Mouse (Mus musculus) thymus, adult 18-20 months (tissue): ENCODE results near the gene Ift88.
"Not testable (repeated sequence)": the region's sequence is repeated elsewhere in the genome, so short reads cannot be mapped to it uniquely, and the experiment has no call there.

Experiments
- DNase-seq, 2 experiments: peaks; one replicate each; pipeline ENCODE4 v3.0.0; 2022; ENCODE audit warnings: mixed read lengths in 2 of 2

Ift88 gene

DNA sequence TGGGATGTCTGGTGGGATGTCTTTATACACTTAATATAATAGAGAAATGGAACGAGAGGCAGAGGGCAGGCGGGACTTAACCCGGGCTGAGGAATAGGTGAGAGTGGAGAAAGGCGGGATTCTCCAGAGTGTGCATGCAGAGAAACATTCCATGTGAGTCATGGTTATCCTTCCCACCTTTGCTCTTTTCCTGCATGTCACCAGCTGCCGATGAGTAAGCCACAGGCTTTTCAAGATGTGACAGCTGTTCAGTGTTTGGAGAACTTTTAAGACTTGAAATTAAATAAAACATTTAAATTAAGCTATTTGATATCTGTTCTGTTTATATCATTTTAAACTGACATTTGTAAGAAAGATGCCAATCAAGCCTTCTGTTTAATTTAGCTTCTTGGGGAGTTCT is 36.0 kb downstream of the Ift88 start:
- no peak for DNase-seq

DNA sequence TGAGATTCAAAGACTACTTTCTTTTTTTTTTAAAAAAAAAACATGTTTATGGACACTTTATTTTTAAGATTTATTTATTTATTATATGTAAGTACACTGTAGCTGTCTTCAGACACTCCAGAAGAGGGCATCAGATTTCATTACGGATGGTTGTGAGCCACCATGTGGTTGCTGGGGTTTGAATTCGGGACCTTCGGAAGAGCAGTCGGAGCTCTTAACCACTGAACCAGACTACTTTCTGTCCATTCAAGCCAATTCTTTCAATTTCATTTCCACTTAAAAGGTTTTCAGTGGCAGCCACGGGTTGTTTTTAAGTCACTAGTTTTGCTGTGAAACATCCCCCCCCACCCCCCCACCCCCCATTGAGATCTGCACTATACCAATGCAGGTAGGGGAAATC is 36.5 kb downstream of the Ift88 start:
- not testable (repeated sequence) for DNase-seq

DNA sequence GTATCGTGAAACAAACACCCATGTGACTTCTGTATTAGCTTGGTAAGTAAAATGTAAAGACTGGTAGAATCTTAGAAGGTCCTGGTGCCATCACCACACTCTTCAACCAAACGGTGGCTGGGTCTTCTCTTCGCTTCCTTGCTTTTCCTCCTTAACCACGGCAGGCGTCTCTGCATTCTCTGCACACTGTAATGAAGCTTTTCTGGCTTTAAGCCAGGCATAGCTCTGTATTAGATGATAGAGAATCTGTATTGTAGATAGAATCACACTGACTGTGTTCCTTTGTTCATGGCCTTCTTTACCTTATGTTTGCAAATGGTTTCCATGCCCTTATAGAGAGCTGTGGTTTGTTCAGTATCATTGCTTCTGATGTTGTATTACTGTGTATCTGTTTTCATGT is 39.0 kb downstream of the Ift88 start:
- no peak for DNase-seq

DNA sequence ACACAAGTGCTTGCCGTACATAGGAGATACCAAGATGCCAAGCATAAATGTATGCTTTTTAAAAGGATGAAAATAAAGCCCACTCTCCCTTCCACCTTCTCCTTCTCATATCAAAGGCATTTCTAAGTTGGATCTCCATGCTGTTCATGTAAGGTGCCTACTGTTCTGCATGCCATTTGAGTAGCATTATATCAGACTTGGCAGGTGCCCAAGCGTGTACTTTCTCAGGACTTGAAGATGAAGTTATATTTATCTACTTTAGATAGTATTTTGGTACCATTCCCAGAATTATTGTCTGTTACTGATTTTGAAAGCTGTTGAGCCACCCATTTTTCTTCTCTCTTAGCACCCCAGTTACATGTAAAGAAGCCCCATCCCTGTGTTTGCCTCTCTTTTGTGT is 51.2 kb downstream of the Ift88 start:
- no peak for DNase-seq

DNA sequence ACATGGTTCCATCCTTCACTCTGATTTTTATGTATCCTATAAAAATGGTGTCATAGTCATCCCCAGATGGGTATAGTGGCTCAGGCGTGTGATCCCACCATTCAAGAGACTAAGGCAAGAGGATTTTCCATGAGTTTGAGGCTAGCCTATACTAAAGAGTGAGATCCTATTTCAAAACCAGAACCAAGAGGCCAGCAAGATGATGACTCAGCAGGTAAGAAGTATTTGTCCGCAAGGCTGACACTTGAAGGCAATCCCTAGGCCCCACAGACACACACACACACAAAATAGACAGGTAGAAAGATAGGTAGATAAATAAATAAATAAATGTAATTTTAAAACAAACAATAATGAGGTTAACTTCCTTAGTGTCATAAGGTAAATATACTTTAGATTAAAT is 58.4 kb downstream of the Ift88 start:
- DNase-seq, result no peak

DNA sequence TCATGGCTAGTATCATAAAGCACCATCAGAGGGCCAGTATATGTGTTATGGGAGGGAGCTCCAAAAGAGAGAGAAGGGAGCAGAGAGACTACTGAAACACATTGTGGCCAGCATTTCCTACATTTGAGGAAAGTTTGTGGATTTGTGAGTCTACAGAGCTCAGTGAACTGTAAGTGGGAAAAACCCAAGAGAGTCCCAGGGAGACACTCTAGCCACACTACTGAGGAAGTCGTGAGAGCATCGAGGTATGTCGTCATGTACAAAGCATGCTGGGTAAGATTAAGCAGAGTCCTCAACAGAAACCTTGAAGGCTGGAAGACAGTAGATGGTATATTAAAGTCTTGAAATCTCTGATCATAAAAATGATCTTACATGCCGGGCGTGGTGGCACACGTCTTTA is 60.3 kb downstream of the Ift88 start:
- DNase-seq, result no peak

DNA sequence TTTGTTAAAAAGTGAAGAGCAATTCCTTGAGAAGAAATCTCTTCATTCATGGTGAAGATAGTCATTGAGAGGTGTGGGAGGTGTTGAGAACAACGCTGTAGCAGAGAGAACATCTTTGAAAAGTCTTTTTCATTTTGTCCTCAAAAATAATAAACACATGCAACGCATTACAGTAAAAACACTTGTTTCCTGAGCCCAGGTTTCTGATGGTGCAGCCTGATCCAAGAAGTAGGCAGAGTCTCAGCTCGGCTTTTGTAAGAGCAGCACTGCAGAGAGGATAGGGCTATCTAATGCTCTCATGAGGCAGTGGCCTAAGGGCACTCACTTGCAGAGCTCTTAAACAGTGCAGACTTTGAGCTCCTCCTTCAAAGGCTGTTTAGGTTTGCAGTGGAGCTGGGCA is 65.8 kb downstream of the Ift88 start:
- no peak for DNase-seq

DNA sequence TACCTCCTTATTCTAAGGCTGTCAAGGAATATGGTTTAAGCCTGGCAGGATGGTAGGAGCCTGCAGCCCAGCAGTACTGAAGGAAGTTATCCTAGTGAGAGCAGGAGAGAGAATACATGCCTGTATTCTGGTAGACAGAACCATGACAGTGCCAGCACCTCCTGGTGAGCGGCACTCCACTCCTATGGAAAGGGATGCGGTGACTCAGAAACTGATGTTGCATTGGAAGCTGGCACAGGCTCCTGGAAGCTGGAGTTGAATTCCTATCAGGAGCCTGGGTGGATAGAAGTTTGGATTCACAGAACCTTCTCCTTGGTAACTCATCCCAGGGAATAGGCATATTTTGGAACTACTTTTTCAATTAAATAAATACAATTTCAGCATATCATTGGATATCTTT is 70.0 kb downstream of the Ift88 start:
- DNase-seq, result no peak

DNA sequence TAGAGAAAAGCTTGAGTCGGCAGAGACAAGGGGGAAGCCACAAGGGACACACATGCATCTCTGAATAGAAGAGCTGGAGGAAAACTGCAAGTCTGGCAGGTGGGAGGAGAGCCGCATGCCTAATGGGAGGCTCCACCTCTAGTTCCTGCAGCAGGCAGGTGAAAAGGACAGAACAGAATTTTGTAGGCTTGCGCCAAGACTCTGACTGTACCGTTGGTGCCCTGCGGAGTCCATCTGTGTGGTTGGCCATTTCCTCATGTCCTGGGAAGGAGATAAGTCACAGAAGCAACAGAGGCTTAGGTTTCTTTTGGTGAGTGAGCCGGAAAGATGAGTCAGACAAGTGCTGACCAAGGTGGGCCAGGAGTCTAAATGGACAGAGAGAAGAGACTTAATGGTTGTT is 79.9 kb downstream of the Ift88 start:
- no peak for DNase-seq

DNA sequence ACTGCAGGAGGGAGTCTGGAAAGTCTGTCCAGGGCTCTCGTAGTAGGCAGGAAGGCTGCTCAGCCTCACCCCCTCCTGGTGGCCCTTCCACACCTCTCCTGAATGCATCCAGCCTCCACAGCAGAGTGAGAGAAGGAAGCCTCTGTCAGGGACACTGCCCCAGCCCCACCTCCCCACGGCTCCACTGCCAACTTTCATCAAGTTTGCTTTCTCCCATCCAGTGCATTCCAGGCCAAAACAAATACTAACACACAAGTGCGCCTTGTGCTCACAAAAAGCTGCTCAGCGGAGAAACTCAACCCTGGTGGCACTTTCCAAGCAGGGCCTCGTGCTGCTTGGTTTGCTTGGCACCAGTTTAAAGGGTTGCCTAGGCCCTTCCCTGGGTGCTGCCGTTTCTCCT is 85.7 kb downstream of the Ift88 start:
- DNase-seq, result no peak

DNA sequence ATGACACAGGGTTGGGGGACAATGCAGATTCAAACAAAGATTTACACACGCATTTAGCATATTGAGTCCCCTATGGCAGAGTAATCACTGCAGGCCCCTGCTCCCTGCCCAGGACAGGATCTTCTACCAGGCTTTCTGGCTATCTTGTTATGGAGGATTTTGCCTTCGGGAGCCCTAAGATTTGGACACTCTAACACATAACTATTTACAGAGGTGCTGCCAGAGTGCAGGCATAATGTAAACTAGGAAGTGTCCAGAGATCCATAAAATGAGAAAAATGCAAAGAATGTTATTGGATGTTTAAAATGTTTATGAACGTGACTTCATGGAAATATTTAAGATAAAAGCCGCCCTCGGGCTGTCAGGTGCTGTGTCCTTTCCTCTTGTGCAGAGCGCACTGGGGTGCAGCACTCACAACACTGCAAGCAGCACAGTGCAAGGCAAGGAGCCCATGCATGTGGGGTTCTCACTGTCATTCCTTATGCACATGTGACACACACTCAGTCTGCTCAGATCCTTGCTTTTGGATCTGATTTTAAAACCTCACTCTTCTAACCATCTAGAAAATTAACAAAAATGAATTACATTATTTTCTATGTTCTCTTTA is 91.4 kb downstream of the Ift88 start:
- DNase-seq, result no peak

DNA sequence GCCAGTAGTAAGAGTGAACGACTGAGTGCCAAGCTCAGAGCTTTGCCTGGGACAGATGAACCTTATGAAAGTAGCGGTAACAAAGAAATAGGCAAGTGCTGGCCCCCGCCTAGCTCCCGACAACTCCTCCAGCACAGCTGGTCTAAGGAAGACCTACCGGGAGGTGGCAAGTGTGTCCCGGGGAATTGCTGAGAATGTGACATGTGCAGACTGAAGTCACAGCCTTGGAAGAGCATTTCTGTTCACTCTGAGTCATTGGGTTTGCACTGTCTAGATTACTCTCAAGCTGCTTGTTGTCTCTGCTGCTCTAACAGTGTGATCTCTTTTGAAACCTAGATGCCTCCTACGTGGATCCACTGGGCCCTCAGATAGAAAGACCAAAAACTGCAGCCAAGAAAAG is 93.1 kb downstream of the Ift88 start:
- DNase-seq, result no peak

DNA sequence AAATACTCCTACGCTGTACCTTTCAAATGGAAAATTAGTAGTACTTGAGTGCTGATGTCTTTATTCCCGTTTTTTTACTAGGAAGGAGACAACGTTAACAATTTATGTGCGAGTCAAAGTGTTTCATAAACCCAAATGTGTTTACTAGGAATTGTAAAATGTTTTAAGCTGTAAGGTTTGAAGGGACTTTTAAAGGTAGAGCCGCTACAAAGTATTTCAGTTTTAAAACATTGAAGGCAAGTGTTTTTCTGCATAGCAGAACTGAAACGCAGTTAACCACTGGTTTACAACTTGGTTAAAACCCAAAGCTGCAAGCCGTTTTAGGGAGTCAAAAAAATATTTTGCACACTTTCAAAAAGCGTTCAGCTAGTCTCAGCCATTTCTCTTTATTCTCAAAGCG is 99.9 kb downstream of the Ift88 start:
- DNase-seq, result no peak

DNA sequence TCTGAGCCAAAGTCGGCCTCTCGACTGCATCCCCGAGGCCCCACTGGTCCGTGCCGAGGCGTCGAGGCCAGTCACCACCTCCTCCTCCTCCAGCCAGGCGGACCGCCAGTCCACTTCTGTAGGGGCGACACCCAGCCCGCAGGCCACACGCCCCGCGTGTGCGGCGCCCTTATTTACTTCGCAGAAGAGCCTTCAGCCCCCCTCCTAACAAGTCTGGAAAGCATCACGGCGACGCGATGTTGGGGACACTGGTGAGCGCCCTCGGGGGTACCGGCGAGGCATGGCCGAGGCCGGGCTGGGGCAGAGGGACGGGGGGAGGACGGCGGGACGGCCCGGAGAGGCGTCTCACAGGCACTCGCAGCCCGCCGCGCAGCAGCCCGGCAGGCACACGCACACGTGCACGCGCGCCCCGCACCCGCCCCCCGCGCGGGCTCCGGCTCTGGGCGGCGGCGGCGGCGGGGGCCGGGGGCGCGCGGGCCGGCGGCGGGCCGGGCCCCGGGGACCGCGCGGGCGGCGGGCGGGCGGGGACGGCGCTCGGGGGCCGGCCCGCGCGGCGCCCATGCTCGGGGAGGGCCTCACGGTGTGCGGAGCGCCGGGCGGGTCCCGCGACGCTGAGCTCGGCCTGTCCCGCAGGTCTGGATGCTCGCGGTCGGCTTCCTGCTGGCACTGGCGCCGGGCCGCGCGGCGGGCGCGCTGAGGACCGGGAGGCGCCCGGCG is 101.0 kb downstream of the Ift88 start, which contains the start of gene Il17d:
Gene Il17d (plus strand): TSS at position 107 of the 717 bp plus-strand sequence.
- no peak for DNase-seq

DNA sequence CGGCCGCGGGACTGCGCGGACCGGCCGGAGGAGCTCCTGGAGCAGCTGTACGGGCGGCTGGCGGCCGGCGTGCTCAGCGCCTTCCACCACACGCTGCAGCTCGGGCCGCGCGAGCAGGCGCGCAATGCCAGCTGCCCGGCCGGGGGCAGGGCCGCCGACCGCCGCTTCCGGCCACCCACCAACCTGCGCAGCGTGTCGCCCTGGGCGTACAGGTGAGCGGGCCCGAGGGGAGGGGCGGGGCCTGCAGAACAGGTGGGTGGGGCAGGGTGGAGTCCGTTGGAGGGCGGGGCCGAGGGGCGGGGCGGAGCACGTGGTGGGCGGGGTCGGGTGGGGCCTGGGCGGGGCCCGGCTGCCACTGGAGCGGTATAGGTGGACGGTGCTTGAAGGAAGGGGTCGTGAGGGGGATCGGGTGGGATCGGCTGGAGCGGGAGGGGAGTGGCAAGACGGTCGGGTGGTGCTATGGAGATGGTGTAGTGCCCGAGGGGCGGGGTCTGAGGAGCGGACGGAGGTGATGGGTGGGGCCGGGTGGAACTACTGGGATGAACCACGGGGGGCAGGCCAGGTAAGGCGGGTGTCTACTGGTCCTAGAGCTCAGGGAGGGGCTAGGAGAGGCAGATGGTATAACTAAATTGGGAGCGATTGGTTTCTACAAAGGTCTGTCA is 101.7 kb downstream of the Ift88 start:
- DNase-seq, result peak; percentile 21 to 38

DNA sequence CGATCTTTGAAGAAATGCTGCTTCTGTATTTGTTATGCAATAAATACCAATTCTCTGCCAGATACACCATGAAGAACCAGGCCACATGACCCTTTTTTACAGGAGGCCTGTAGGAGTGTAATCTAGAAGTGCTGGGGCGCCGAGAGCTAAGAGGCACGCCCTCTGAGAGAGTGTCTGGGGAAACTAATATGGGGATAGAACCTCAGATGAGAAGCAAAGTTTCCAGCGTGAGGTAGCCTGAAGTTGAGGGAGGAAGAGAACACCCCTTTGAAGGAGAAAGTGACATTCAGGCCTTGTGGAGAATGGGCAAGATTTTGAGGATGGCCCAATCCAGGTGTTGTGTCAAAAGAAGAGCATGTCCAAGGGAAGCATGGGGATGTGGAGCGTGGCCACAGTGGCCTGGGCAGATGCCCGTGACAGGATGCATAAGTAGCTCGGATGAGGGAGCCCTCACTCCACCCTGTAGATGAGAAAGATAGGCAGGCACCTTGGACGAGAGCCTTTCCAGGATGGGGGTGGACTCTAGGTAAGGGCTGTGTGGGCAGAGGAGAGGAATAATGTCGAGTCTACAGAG is 102.3 kb downstream of the Ift88 start:
- DNase-seq, result no peak

DNA sequence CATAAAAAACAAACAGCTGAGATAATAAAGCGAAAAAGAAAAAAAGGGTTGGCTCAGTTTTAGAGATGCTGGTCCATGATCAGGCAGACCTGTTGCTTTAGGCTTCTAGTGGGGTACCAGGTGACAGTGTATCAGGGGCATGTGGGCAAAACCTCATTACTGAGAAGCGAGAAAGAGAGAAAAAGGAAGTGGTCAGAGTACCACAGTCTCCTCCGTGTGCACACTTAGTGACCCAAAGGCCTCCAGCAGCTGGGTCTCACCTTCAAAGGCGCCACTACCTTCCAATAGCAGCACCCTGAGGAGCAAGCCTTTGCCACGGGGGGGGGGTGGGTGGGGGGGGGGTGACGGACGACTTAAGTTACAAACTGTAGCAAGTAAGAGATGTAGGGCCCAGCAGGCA is 103.3 kb downstream of the Ift88 start:
- no peak for DNase-seq

DNA sequence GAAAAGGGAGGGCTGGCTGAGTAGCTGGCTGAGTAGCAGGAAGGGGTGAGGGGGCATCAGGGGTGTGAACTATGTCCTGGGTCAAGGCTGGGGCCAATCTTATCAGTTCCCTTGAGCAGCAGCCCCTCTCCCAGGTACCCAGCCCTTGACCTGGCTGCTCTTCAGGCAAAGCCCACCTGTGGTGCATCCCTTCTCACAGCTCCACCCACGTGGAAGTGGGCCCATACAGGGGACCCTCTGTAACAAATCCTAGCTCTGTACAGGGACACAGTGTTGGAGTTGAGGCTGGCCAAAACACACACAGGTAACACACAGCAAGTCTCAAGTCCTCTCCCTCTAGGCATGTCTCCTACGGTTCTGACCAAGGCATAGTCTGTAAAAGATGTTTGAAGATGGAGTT is 103.7 kb downstream of the Ift88 start:
- DNase-seq, result no peak

DNA sequence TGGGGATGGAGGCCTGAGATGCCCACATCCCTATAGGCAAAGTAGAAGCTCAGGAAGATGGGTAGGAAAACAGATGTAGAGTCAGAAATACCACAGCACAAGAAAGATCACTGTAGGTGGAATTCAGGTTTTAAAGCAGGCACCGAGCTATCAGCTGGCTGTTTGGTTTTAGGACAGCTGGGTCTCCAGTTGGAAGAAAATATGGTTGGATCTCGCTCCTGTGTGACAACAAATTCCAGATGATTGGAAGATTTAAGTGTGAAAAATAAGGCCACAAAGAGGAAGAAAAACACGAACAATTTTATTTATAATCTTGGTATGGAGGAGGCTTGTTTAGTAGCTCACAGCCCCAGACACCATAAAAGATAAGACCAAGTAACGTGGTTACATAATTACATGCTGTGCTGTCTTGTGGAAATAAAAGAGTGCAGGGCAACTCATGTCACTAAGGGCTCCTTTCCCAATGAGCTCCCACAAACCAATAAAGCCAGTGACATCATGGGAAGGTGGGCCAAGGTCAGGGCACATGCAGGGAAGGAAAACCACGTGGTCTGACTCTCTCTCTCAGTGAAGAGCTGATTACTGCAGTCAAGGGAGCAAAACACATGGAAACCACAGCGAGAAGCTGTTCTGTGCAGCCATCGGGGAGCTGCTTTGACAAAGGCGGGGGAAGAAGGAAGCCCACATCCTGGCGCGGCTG is 105.4 kb downstream of the Ift88 start:
- no peak for DNase-seq

DNA sequence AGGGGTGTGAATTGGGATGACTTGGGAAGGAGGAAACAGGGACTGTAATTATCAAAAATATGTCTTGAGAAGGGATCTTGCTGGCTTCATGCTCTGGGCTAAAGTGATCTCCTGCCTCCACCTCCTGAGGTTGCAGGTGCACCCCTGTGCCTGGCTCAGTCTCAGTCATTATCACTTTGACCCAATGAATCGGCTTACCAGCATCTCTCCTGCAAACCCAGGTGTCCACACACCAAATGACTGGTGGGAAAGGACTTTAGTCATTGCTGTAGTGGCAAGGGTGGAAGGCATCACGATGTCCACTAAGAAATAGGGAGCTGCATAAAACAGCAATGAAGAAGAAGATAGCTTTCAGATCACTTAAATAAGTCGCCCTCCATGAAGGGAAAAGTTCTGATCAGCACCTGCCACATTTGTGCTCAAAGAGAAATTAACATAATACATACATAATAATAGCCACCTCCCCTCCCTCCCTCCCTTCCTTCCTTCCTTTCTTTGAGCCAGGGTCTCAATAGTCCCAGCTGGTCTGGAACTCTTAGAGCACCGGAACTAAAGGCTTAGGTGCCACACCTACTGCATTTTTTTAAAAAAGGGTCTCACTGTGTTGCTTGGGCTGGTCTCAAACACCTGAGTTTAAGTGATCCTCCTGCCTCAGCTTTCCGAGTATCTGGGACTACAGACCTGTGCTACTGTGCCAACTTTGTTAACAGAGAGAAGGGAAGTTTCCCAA is 106.1 kb downstream of the Ift88 start:
- no peak for DNase-seq

DNA sequence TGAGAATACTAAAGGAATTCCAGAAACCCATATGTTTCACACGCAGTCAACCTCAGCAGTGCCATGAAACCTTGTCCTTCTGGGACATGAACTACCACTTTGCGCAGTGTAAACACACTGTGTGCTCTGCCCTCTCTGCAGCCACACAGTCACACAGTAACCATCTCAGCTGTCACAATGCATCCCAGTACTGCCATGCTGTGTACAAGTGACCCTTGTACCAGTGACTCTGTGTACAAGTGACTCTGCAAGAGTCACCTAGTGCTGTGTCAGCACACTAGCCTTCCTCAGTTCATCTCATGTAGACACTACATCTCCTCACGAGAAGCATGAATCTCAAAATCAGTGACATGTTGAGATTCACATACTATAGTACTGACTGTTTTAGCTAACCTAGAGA is 108.7 kb downstream of the Ift88 start:
- no peak for DNase-seq

DNA sequence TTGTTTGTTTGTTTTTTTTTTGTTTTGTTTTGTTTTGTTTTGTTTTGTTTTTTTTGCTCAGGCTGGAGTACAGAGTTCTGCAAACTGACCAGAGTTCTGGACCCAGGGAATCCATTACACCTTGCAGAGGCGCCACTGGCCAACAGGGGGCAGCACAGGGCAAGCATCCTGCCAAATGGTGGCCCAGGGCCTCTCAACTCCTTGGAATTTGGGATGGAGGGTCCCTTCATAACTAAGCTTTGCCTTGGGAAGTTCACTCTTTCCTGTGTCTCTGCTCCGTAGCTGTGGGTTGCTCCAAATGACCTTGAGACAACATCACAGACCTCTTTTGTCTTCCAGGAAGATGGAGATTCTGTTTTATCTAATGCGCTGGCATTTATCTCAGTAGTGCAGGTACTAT is 109.4 kb downstream of the Ift88 start:
- no peak for DNase-seq

DNA sequence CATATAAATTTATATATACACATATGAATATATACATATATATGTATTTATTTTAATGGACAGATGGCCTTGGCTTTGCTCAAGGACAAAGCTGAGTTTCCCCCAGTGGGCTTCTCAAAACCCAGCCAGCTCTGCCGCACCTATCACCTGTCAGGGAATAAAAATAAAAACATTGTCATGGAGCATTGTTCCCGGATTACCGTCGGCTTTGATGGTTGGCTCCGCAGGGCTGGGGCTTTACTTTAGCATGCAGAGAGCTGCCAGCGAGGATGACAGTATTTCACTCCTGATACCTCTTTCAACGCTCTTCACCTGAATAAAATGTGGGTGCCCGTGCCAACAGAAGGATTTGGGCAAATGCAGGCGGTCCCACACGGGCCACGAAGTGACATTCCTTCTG is 110.0 kb downstream of the Ift88 start:
- DNase-seq, result no peak
